Mouse (Mus musculus) limb, embryonic 15.5 days (tissue): ENCODE data around the gene Olfr1501. TPM values are rescaled to one million over a fixed set of nuclear protein-coding genes. Genes with fewer than 3 reads are reported as not detected.

ENCODE experiments used
- polyA plus RNA-seq: library from polyadenylated mRNA; unstranded; fragments of >200 nt; fragmentation: Nextera tagmentation; extraction: Ambion mirVana; gene quantifications from 2 replicates; pipeline ENCODE4 v1.2.1, GENCODE M21; 2015

Olfr1501 gene
- polyA plus RNA-seq, 1 experiment from 2014 or later = not detected

Other genes starting within 250 kb of the Olfr1501 start
- gene Olfr1487, start 233.3 kb downstream of the Olfr1501 start, polyA plus RNA-seq = not detected in 2 replicates
- not detected in 2 replicates for gene Olfr1489, start 219.1 kb downstream of the Olfr1501 start, polyA plus RNA-seq
- not detected in 2 replicates for gene Olfr1490, start 199.6 kb downstream of the Olfr1501 start, polyA plus RNA-seq
- gene Olfr1491, start 153.4 kb downstream of the Olfr1501 start, polyA plus RNA-seq = not detected in 2 replicates
- not detected in 2 replicates for gene Olfr1493-ps1, start 127.4 kb downstream of the Olfr1501 start, polyA plus RNA-seq
- gene Olfr1494, start 111.0 kb downstream of the Olfr1501 start, polyA plus RNA-seq = not detected in 2 replicates
- not detected in 2 replicates for gene Olfr1495, start 86.1 kb downstream of the Olfr1501 start, polyA plus RNA-seq
- gene Olfr1496, start 72.8 kb downstream of the Olfr1501 start, polyA plus RNA-seq = not detected in 2 replicates
- gene Olfr1497, start 52.5 kb downstream of the Olfr1501 start, polyA plus RNA-seq = not detected in 2 replicates
- not detected in 2 replicates for gene Olfr1499, start 31.2 kb downstream of the Olfr1501 start, polyA plus RNA-seq
- gene Olfr1500, start 20.2 kb downstream of the Olfr1501 start, polyA plus RNA-seq = not detected in 2 replicates
- not detected in 2 replicates for gene Olfr1502, start 11.1 kb upstream of the Olfr1501 start, polyA plus RNA-seq
- not detected in 2 replicates for gene Olfr1504, start 47.2 kb upstream of the Olfr1501 start, polyA plus RNA-seq
- gene Olfr1505, start 62.8 kb upstream of the Olfr1501 start, polyA plus RNA-seq = not detected in 2 replicates